Mouse (Mus musculus) stomach, embryonic 14.5 days (tissue): Measurements from ENCODE around the gene Herc3. TPM values are rescaled to one million over a fixed set of nuclear protein-coding genes. Genes with fewer than 3 reads are reported as not detected.
A peak's percentile ranks its signal among the peaks of the same experiment; 100 is the strongest.
"Not testable (repeated sequence)": the region's sequence is repeated elsewhere in the genome, so short reads cannot be mapped to it uniquely, and the experiment has no call there.

Experiments
- ATAC-seq: fragments of 200-750 bp; cut with Nextera tagmentation; 2 replicates; pipeline ENCODE4 v1.8.0; 2017; ENCODE audit warnings: low read depth, moderate TSS enrichment; ENCODE audit not compliant: insufficient number of reproducible peaks, insufficient read depth, low FRiP score
- H3K27ac ChIP-seq: fragments of 300-500 bp; sonication (generic); 2 replicates; pipeline ENCODE4 v1.5.1; 2014; ENCODE audit warnings: mild to moderate bottlenecking, low read length, moderate library complexity, mixed read lengths
- H3K27me3 ChIP-seq: fragments of 300-500 bp; sonication (generic); 2 replicates; pipeline ENCODE4 v1.6.1; 2014; ENCODE audit warnings: low read length, control low read depth, mixed read lengths; ENCODE audit not compliant: control insufficient read depth, insufficient read depth
- H3K36me3 ChIP-seq: fragments of 300-500 bp; sonication (generic); 2 replicates; pipeline ENCODE4 v1.6.1; 2014; ENCODE audit warnings: mild to moderate bottlenecking, control low read depth, low read length, moderate library complexity, mixed read lengths; ENCODE audit not compliant: control insufficient read depth, insufficient read depth
- H3K4me1 ChIP-seq: fragments of 300-500 bp; sonication (generic); 2 replicates; pipeline ENCODE4 v1.6.1; 2014; ENCODE audit warnings: low read length, control low read depth, mixed read lengths; ENCODE audit not compliant: control insufficient read depth, insufficient read depth
- H3K4me2 ChIP-seq: fragments of 300-500 bp; sonication (generic); replicated peaks from 2 replicates; pipeline ENCODE4 v1.6.1; 2014; ENCODE audit warnings: low read depth, low read length, control low read depth
- H3K4me3 ChIP-seq: fragments of 300-500 bp; sonication (generic); 2 replicates; pipeline ENCODE4 v1.5.1; 2014; ENCODE audit warnings: low read depth, low read length, control low read depth
- H3K9ac ChIP-seq: fragments of 300-500 bp; sonication (generic); replicated peaks from 2 replicates; pipeline ENCODE4 v1.6.1; 2014; ENCODE audit warnings: low read depth, mild to moderate bottlenecking, control low read depth, low read length, moderate library complexity, mixed read lengths
- H3K9me3 ChIP-seq: fragments of 300-500 bp; sonication (generic); 2 replicates; pipeline ENCODE4 v1.6.1; 2016; ENCODE audit warnings: low read depth, low read length, control low read depth; ENCODE audit not compliant: control insufficient read depth
- WGBS: fragments of 180-500 bp; shearing (Covaris S2); extraction: QIAGEN DNeasy Blood & Tissue Kit; methylation state at CpG from one replicate; pipeline ENCODE4 v1.1.7; 2014; 5-methylcytosine and 5-hydroxymethylcytosine counted together
- polyA plus RNA-seq: library from polyadenylated mRNA; unstranded; fragments of >200 nt; fragmentation: Nextera tagmentation; extraction: Ambion mirVana; gene quantifications from 2 replicates; pipeline ENCODE4 v1.2.1, GENCODE M21; 2014

Herc3 gene
- 13.2 and 16.8 TPM in 2 replicates for polyA plus RNA-seq

GRCm38 (mm10) chr6:58831232-58832009 lies at the start of gene Herc3:
Herc3 (plus strand) TSS chr6:58831465.
- Histone ChIP-seq H3K36me3 (no peaks in the 10 kb centered on the region), H3K4me1 (no peaks in the 10 kb centered on the region), H3K27ac (peak within 1 kb of the TSS; percentile 68; the same call in 1 of the 2 replicates), H3K27me3 (no peaks in the 10 kb centered on the region), H3K9ac (peak within 1 kb of the TSS; percentile 50), H3K9me3 (no peaks in the 10 kb centered on the region), H3K4me2 (peak within 1 kb of the TSS; percentile 48), H3K4me3 (peak within 1 kb of the TSS; percentile 76)
- peak; percentile 89 for ATAC-seq
- WGBS: 1% methylated on average over 76 of the region's 83 CpGs

DNA sequence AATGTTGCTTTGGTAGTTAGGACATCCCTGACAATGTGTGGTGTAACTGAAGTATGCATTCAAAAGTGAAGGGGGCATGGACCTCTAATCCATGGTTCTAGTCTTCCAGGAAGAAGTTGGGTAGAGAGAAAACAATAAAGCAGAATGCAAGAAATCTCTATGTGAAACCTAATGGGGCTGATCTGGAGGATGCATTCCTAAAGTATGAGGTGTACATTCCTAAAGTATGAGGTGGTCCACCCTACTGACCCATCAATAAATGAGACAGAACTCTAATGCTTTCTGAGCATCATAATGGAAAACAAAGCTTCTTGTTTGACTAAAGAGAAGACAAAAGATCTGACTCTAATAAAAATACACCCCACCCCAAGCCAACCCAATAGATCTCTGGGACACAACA lies 29.9 kb upstream of the Herc3 start:
- H3K4me2 ChIP-seq: no peak overlapping the region
- no peaks in the 10 kb centered on the region for H3K27me3 ChIP-seq
- no peak overlapping the region for H3K9ac ChIP-seq
- H3K36me3 ChIP-seq: no peaks in the 10 kb centered on the region
- H3K9me3 ChIP-seq: no peaks in the 10 kb centered on the region
- no peak overlapping the region for H3K4me3 ChIP-seq
- H3K4me1 ChIP-seq: no peaks in the 10 kb centered on the region
- no peak overlapping the region for H3K27ac ChIP-seq
- ATAC-seq: no peak

GRCm38 (mm10) chr6:58814381-58814780 lies 16.9 kb upstream of the Herc3 start:
- no peaks in the 10 kb centered on the region for H3K27me3 ChIP-seq
- no peak overlapping the region for H3K4me2 ChIP-seq
- H3K27ac ChIP-seq: no peak overlapping the region
- no peaks in the 10 kb centered on the region for H3K4me1 ChIP-seq
- no peak overlapping the region for H3K4me3 ChIP-seq
- H3K9me3 ChIP-seq: no peaks in the 10 kb centered on the region
- H3K9ac ChIP-seq: no peak overlapping the region
- H3K36me3 ChIP-seq: no peaks in the 10 kb centered on the region
- ATAC-seq: no peak

GRCm38 (mm10) chr6:58817037-58817436 lies 14.2 kb upstream of the Herc3 start:
- not testable (repeated sequence) for H3K4me2 ChIP-seq, H3K4me3 ChIP-seq, H3K36me3 ChIP-seq, ATAC-seq, H3K27ac ChIP-seq, H3K27me3 ChIP-seq, H3K9me3 ChIP-seq, H3K9ac ChIP-seq, H3K4me1 ChIP-seq
- 97% methylated on average over 5 of the region's 11 CpGs for WGBS

GRCm38 (mm10) chr6:58825619-58826018 lies 5.6 kb upstream of the Herc3 start:
- H3K9me3 ChIP-seq: no peaks in the 10 kb centered on the region

DNA sequence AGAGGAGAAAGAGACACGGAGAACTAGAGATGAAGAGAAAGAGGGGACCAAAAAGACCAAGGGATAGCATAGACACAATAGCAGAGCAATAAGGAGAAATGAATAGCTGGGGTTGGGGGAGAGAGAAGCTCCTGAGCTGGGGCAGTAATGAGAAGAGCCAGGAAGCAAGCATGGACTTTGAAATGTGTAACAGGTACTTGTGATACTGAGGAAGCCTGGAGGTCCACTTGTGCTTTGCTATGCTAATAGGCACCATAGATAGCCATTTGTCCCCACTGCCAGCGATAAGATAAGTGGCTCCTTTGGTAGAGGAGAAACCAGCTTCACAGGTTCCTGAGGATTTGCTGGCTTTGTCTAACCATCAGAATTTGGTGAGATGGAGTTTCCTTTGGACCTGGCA lies 5.2 kb upstream of the Herc3 start:
- Histone ChIP-seq H3K4me2 (no peak overlapping the region), H3K27me3 (no peaks in the 10 kb centered on the region), H3K9me3 (no peaks in the 10 kb centered on the region), H3K27ac (no peak overlapping the region), H3K9ac (no peak overlapping the region), H3K4me3 (no peak overlapping the region), H3K36me3 (no peaks in the 10 kb centered on the region), H3K4me1 (no peaks in the 10 kb centered on the region)
- 82% methylated on average over 2 of the region's 2 CpGs for WGBS
- no peak for ATAC-seq

More at GRCm38 (mm10) chr6:58825619-58826018, 5.6 kb upstream of the Herc3 start:
- Histone ChIP-seq H3K4me3 (no peak overlapping the region), H3K4me1 (no peaks in the 10 kb centered on the region), H3K36me3 (no peaks in the 10 kb centered on the region), H3K27ac (no peak overlapping the region), H3K4me2 (no peak overlapping the region), H3K9ac (no peak overlapping the region), H3K27me3 (no peaks in the 10 kb centered on the region)
- ATAC-seq: no peak
- WGBS: 73% methylated on average over 2 of the region's 2 CpGs

DNA sequence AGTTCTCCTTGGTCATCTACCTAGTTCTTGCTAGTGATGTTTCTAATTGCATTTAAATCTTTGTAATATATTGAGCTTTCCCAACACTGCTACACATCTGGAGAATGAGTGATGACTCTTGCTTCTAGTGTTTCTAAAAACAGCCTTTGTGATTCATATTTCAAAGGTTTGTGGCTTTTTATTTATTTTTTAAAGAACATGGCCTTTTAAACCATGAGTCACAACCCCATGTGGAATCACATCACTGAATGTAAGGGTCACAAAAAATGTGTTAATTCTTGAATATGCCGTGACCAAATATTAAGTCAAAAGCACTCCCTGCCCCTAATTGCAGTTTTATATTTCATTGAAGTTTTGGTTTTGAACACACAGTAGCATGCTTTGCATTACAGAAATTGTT lies 2.7 kb upstream of the Herc3 start:
- Histone ChIP-seq H3K9ac (no peak overlapping the region), H3K27me3 (no peaks in the 10 kb centered on the region), H3K4me2 (no peak overlapping the region), H3K9me3 (no peaks in the 10 kb centered on the region), H3K36me3 (no peaks in the 10 kb centered on the region), H3K4me3 (no peak overlapping the region), H3K4me1 (no peaks in the 10 kb centered on the region), H3K27ac (no peak overlapping the region)
- ATAC-seq: no peak
- 82% methylated on average over 1 of the region's 1 CpGs for WGBS

DNA sequence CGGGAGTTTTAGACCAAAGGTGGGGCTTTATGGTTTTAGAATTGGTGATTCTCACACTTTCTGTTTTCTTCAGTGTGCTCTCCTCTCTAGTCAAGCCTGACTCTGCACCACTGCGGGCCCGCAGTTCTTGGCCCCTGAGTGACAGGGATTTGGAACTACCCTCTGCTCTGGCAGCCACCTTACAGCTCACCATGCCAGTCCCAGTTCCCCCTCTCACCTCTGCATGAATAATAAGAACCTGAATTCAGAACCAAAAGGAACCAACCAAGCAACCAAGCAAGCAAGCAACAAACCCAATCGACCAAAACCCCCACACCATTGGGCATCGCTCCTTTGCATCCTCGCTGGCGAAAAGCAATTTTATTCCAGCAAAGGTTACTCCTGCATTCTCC lies 429 bp upstream of the Herc3 start:
- Histone ChIP-seq H3K4me2 (peak overlapping the region; percentile 48), H3K9ac (no peak overlapping the region), H3K4me1 (no peaks in the 10 kb centered on the region), H3K27ac (no peak overlapping the region), H3K4me3 (peak overlapping the region; percentile 76), H3K36me3 (no peaks in the 10 kb centered on the region), H3K27me3 (no peaks in the 10 kb centered on the region), H3K9me3 (no peaks in the 10 kb centered on the region)
- WGBS: 15% methylated on average over 7 of the region's 7 CpGs
- ATAC-seq: 0 out of 2 replicates have a peak, but pooled peaks have one; percentile 4

DNA sequence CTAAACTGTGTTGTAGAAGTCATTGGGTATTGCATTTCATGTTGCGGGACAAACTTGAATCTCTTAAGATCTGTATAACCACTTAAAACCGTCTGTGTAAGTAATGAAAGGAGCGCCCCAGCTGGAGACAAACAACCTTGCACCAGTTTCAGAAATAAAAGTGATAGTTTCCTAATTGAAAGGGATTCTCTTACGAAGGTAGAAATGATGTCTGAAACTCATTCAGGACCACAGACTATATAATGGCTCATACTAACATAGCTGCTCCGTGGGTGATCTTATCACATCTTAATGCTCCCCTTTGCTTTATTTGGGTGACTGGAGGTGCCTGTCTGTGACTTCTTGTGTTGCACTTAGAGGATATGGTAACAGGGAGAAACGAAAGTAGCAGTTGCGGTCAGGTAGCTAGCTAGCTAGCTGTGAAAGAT lies 1.3 kb downstream of the Herc3 start:
- H3K9ac ChIP-seq: no peak overlapping the region
- H3K36me3 ChIP-seq: no peaks in the 10 kb centered on the region
- H3K27ac ChIP-seq: no peak overlapping the region
- no peak for ATAC-seq
- H3K4me2 ChIP-seq: peak overlapping the region; percentile 48
- H3K27me3 ChIP-seq: no peaks in the 10 kb centered on the region
- H3K9me3 ChIP-seq: no peaks in the 10 kb centered on the region
- H3K4me3 ChIP-seq: peak overlapping the region; percentile 76; the same call in 1 of the 2 replicates
- no peaks in the 10 kb centered on the region for H3K4me1 ChIP-seq
- WGBS: 26% methylated on average over 7 of the region's 7 CpGs
